Mouse (Mus musculus): ENCODE results near the gene 4930438A08Rik. TPM values are rescaled to one million over a fixed set of nuclear protein-coding genes. Genes with fewer than 3 reads are reported as not detected.

4930438A08Rik gene
- 0.10 TPM in 1 of 2 replicates, not detected in the other for polyA plus RNA-seq (2012; ENCODE audit: low replicate concordance)

DNA sequence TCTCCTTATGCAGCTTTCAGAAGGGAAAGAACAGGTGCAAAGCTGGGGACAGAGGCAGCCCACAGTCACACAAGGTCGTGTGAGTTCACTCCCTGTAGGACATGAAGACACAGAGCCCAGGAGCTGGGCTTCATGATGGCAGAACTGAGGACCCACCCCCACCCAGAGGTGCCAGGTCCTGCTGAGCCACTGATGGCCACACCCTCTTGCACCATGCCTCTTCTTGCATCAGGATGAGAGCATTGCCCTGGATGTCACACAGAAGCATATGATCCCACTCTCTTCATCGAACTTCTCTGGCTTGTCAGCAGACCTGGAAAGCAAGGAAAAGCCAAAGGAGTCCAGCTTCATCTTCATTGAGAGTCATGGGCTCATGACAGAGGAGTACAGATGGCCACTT, at the start of gene 4930438A08Rik:
4930438A08Rik (plus strand) TSS at position 228 of the 400 bp plus-strand sequence.

DNA sequence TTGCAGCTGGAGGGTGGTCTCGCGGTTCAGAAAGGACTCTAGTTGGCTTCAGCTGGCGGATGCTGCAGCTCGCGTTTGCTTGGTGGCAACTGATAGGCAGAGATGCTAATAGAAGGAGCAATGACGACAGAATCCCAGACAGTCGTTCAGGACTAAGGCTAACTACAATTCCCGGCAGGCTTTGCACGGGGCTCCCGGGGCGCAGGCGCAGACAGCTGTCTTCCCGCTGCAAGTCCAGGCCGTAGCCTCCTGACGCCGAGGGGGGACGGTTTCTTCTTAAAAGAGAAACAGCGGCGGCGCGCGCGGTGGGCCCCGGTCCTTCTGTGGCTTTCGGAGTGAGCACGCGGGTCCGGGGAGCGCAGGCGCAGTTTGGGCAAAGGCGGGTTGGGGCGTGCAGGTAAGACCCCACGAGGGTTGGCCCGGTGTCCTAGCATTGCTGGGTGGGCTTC, 32.3 kb downstream of the 4930438A08Rik start, which contains the start of gene Zfp692:
Zfp692 (plus strand) TSS at position 210 of the 449 bp plus-strand sequence.

DNA sequence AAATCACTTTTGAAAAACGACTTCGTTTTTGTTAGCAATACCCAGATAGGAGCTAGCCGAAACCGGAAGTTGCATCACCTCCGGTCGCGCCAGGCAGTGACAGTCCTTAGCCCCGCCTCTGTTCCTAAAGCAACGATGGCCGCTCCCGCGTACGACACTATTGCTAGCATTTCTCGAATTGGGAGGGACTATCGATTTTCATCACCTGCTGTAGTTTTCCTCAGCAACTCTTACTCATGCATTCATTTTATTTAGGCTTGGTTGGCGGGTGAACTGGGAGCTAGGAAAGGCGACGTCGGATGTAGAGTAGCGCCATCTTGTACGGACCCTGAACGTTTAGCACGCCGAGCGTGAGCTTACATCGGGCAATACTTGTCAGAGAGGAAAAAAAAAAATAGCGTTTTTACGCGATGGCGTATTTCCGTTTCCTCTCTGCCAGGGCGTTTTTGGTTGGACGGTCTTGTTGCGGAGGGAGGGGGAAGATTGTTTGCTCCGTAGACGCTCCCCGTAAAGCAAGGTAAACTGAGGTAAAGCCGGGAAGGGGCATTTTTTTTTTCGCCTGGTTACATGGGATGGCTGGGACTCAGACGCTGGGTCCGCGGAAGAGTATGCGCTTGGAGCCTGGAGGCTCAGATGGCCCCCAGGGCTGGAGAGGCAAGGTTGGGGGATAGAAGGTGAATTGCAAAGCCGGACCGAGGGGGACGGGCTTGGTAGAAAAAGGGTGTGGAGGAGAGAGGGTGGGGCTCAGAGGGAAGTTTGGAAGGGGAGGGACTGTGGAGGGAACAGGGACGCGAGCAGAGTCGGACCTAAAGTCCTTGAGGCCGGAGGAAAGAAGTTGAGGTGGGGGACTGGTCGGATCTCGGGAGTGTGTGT, 55.9 kb downstream of the 4930438A08Rik start, which contains the start of the genes Zfp672 and Sh3bp5l:
Zfp672 (minus strand) TSS at position 64 of the 873 bp plus-strand sequence.
Sh3bp5l (plus strand) TSS at position 449 of the 873 bp plus-strand sequence.

Other genes starting within 250 kb of the 4930438A08Rik start
- gene Gm12248, start 181.7 kb upstream of the 4930438A08Rik start, polyA plus RNA-seq (2012; ENCODE audit: low replicate concordance): not detected in 2 replicates
- gene Cnot8, start 170.6 kb upstream of the 4930438A08Rik start, polyA plus RNA-seq (2012; ENCODE audit: low replicate concordance): 1.4 and 1.8 TPM in 2 replicates
- gene Gemin5, start 106.3 kb upstream of the 4930438A08Rik start, polyA plus RNA-seq (2012; ENCODE audit: low replicate concordance): 5.4 and 15.5 TPM in 2 replicates
- gene Mrpl22, start 103.1 kb upstream of the 4930438A08Rik start, polyA plus RNA-seq (2012; ENCODE audit: low replicate concordance): 9.7 and 17.5 TPM in 2 replicates
- 3.9 and 13.2 TPM in 2 replicates for gene Igtp, start 75.2 kb upstream of the 4930438A08Rik start, polyA plus RNA-seq (2012; ENCODE audit: low replicate concordance)
- gene Irgm2, start 75.2 kb upstream of the 4930438A08Rik start, polyA plus RNA-seq (2012; ENCODE audit: low replicate concordance): 0.48 and 4.8 TPM in 2 replicates
- gene Zfp692, start 32.3 kb downstream of the 4930438A08Rik start, polyA plus RNA-seq (2012; ENCODE audit: low replicate concordance): 25.2 and 34.0 TPM in 2 replicates
- gene Zfp672, start 55.5 kb downstream of the 4930438A08Rik start, polyA plus RNA-seq (2012; ENCODE audit: low replicate concordance): 10.0 and 24.2 TPM in 2 replicates
- 21.9 and 39.3 TPM in 2 replicates for gene Sh3bp5l, start 55.9 kb downstream of the 4930438A08Rik start, polyA plus RNA-seq (2012; ENCODE audit: low replicate concordance)
- gene Lypd8, start 104.2 kb downstream of the 4930438A08Rik start, polyA plus RNA-seq (2012; ENCODE audit: low replicate concordance): not detected in 2 replicates
- gene 1810065E05Rik, start 146.3 kb downstream of the 4930438A08Rik start, polyA plus RNA-seq (2012; ENCODE audit: low replicate concordance): not detected in 2 replicates
- gene Gm12253, start 157.8 kb downstream of the 4930438A08Rik start, polyA plus RNA-seq (2012; ENCODE audit: low replicate concordance): not detected in 2 replicates
- not detected in 2 replicates for gene Lypd9, start 178.1 kb downstream of the 4930438A08Rik start, polyA plus RNA-seq (2012; ENCODE audit: low replicate concordance)
- gene Olfr30, start 187.5 kb downstream of the 4930438A08Rik start, polyA plus RNA-seq (2012; ENCODE audit: low replicate concordance): not detected in 2 replicates
- not detected in 2 replicates for gene Olfr332, start 217.8 kb downstream of the 4930438A08Rik start, polyA plus RNA-seq (2012; ENCODE audit: low replicate concordance)
- gene Olfr331, start 227.8 kb downstream of the 4930438A08Rik start, polyA plus RNA-seq (2012; ENCODE audit: low replicate concordance): not detected in 2 replicates

Data from leukemia stem cell, adult 10-12 weeks (primary cell).